Mouse (Mus musculus) CD4-positive naive resting alpha-beta T cell, adult 57 days (primary cell): ENCODE data around the gene Arhgap36. TPM values are rescaled to one million over a fixed set of nuclear protein-coding genes. Genes with fewer than 3 reads are reported as not detected.

Experiments used
- total RNA-seq: library from RNA; stranded (reverse); gene quantifications from one replicate; pipeline ENCODE4 v1.2.4, GENCODE M21; 2023

Arhgap36 gene
- not detected for total RNA-seq

DNA sequence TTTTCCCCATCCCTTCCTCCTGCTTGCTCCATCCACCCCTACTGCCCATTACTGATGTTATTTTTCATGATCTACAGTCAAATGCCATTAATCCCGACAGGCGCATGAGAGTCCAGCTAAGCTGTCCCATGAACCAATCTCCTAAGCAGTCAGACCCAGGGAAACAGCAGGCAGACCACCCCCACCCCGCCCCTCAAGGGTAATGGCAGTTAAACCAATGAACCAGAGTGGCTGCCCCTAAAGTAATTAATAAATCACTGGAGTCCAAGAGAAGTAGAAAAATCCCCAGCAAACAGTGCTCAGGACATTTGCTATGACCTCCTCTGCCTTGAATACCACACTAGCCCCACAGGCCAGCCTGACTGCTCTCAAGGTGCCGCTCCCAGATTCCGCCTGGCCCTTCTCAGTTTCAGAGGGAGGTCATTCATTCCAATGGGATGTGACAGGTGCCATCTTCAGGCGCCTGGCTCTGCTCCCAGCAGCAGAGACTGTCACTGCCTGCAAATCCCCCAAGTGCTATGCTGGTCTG, at the start of gene Arhgap36:
Gene Arhgap36, plus strand, starts transcription at position 504 of the 529 bp plus-strand sequence.

Other genes with a start within 250 kb of the Arhgap36 start
- gene Enox2, start 175.7 kb upstream of the Arhgap36 start, total RNA-seq: 11.3 TPM
- not detected for gene Olfr1320, start 208.4 kb downstream of the Arhgap36 start, total RNA-seq